Mouse (Mus musculus) thymus, postnatal 36 days (tissue): ENCODE results near the gene Nsun2.
"Not testable (repeated sequence)": the region's sequence is repeated elsewhere in the genome, so short reads cannot be mapped to it uniquely, and the experiment has no call there.

Experiments used
- DNase-seq, 2 experiments: peaks; one replicate each; pipeline ENCODE4 v3.0.0; 2022; ENCODE audit warnings: mixed read lengths in 2 of 2

The Nsun2 gene

DNA sequence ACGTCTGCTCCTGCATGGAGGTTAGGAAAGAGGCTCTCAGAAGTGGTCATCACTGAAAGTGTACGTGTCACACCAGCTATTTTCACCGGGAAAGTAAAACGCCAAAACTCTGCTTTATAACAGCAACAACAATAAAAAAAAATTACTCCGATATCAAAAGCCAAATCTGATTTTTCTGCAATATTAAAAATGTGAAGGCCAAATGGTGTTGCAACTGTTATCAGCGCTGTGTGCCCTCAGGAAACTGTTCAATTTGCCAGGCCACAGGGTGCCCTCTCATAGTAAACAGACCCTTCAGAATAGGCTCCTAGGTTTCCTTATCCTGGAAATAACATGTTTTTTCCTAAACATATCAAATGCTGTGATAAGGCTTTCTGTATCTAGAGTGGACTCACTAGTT lies 62.4 kb downstream of the Nsun2 start:
- DNase-seq = no peak

DNA sequence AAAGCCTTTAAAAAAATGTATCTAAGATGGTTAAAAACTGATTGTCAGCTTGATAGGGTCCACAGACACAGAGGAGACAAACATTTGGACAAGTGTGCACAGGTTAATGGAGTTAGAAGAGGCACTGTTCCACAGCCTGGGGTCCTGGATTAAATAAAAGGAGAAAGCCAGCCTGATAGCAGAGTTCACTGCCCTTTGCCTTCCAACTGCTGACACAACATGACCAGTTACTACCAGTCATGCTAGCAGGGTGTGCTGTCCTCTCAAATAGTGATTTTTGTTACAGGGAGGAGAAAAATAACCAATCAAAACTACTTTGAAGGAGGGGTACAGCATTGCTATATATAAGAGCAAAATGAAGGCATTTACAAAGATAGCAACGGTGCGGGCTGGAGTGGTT lies 63.0 kb downstream of the Nsun2 start:
- no peak for DNase-seq

DNA sequence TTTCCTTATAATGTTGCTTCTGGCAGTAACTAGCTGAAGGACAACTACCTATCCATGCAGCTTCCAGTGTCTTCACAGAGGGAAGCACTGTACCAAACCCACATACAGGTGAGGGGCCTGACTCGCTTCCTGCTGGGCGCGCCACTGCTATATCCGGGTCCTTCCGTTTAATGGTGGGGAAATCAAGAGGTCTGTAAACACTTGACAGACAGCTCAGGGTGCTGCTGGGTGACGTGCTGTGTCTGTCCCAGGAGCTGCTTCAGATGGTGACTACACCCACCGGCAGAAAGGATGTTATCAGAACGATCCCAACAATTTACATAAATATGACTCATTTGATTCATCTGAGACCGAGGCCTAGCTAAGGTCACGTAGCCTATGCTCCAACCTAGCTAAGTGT lies 65.3 kb downstream of the Nsun2 start:
- DNase-seq = no peak

DNA sequence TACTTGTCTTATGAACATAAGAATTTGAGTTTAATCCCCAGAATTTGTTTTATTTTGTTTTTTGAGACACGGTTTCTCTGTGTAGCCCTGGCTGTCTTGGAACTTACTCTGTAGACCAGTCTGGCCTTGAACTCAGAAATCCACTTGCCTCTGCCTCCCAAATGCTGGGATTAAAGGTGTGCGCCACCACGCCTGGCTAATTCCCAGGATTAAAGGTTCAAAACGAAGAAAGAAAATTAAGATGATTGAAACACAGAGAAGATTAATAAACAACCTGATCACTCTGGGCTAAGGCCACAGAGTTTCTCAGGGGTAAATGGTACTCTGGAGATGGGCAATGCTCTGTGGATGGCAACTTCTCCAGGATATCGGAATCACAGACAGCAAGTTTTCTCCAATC lies 67.3 kb downstream of the Nsun2 start:
- not testable (repeated sequence) for DNase-seq

DNA sequence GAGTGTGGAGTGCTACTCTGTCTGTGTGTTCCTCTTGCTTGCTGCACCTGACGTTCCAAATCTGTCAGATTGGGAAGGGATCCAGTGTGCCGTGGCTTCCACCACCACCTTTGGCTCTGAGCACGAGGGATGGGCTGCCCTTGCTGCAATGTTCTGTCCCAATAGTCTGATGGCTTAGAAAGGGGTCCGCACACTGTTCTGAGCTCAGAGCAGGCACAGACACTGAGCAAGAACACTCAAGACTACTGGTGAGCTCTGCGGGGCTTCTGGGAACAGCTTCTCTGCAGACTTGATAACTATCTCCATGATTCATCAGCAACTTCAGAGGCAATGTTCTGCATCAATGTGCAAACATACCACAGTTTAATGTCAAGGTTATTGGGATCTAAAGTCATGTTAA lies 67.8 kb downstream of the Nsun2 start:
- DNase-seq = no peak

DNA sequence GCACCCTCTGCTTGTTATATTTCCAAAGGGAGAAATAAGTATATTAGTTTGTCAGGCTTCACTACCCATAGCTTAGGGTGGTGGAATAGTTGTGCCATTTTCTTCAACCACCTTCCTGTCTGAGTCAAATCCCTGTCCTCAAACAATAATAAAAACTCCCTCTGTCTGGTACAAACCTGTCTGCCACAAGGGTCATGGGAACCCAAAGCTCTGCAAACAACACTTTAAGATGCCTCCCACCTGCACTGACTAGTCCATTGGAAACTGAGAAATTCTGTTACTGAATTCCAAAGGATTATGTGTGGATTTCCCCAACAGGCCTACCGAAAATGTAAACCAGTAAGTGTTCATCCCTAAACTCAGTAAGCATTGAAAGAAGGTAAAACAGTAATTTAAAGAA lies 71.1 kb downstream of the Nsun2 start:
- no peak for DNase-seq

DNA sequence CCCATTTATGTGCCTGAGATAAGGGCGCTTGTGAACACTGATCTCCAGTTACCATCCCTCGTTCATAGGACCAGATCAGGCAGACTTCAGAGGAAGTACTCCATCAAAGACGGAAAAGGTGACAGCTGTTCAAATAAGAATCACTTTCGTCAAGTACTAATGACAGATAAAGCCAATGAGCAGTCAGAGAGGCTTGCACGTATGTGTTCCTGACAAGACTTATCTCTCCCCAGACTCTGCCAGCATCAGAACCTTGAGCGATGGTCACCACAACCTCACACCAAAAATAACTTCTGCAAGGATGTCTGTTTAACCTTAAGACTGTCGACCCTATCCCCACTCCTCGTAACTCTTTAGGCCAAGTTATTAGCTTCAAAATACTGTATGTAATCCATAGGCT lies 75.2 kb downstream of the Nsun2 start:
- no peak for DNase-seq

DNA sequence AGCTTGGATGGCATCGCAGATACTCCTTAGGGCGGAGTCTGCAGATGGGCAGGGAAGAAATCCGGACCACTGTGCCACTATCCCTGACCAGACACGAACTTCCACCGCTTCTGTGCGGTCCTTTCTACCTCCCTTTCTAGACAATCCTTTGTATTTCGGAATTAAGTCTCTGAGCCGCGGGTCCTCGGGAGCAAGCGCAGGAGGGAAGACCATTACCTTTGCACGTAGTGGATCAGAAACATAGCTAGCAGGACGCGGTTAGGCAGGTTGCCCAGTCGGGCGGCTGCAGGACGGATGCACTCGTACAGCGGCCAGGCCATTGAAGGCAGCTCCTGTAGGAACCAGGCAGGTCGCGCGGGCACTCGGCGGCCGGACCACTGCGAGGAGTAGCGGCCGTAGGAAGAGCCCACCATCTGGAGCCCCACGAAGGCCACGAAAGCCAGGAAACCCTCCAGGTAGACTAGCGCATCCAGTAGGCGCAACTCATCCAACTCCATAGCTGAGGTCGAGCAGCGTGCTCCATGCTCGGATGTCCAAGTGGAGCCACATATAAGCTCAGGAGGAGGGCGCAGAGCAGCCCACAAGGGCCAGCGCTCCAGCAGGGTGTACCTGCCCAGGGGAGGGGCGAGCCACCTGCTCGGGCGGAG lies 77.3 kb downstream of the Nsun2 start:
- no peak for DNase-seq

DNA sequence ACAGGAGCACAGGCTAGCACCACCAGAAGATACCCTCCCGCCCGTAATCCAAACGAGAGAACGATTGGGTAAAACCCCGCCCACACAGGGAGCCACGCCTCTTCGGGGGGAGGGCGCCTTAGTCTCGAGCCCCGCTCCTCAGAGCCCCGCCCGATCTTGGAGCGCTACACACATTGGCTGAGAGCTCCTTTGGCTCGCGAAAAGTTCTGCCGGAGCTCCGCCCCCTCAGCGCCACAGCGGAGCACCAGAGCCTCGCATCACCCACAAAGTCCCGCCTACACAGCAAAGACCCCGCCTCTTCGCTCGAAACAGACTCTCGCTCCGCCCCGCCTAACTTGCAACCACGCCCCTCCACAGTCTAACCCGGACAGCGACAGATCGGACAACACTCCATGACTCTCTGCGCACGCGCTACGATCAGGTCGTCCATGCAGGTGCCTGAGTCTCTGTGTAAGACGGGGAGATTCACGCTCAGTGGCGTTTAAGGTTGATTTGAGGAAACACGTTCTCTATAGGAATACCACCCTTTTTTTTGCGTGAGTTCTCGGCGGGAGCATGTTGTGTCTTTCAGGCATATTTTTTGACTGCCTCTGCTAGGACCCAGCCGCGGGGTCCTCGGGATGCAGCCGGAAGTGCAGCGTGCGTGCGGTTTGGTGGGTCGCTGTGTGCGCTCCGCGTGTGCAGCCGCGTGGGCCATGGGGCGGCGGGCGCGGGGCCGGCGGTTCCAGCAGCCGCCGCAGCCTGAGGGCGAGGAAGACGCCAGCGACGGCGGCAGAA lies 78.0 kb downstream of the Nsun2 start, which contains the start of gene Srd5a1:
Srd5a1 (minus strand) TSS at position 45 of the 777 bp plus-strand sequence.
- DNase-seq = peak; percentile 100

DNA sequence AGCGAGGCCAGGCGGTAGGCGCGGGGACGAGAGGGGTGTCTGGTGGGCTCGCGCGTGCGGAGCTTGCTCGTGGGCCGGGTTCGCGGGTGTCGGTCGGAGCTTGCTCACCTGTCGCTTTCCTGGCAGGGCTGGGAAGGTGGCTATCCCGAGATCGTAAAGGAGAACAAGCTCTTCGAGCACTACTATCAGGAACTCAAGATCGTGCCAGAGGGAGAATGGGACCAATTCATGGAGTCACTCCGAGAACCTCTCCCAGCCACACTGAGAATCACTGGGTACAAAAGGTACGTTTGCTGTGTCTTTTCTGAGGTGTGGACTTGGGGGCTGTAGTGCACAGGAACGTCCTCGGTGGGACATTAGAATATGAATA lies 78.6 kb downstream of the Nsun2 start:
- no peak for DNase-seq

DNA sequence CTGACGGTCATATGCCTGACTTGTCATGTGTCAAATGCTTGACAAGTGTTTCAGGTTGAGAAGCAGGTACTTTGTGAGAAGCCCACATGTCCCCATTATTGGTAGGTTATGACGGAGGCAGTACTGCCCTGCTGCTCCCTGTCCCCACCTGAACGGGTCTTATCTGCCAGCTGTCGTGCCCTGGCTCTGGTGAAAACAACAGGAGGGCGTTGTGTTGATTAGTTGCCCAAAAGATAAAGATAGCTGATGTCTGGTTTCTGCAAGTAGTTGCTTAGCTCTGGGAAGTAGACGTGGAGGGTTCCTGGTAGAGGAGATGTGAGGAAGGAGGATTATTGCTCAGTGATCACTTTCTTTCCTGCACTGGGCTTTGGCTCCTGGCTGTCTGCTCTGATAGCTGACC lies 83.2 kb downstream of the Nsun2 start:
- no peak for DNase-seq

DNA sequence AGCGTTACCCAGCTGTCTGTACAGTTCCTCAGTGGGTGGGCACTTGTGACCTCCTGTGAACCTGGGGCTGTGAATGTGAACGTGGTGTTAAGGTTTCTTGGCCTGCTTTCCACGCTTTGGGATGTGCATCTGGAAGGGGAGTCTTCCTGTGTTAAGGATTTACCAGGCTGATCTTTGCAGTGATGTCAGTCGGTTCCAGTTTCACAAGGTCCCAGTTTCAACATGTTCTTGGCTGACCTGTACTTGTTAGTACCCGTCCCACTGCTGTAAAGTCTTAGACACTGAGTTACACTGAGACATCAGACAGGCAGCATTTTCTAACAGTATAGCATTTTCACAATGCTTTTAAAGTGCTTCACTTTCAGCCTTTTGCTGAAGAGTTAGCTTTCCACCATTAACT lies 90.3 kb downstream of the Nsun2 start:
- no peak for DNase-seq

DNA sequence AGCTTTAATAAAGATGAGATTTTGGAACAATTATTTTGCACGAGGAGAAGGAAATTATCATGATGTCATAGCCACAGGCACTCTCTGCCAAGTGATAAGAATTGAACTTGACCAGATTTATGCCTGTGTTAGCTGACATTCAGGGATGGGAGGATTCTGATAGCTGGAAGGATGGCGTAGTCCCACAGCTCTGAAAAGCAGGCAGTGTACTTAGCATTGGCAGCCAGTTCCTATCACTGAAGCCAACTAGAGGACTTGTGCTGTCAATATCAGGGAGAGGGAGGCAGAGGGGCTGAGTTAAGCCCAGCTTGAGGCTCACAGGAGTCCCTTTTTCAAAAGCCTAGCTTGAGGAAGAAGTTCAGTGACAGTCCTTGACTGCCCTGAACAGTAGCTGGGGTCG lies 91.0 kb downstream of the Nsun2 start:
- no peak for DNase-seq

DNA sequence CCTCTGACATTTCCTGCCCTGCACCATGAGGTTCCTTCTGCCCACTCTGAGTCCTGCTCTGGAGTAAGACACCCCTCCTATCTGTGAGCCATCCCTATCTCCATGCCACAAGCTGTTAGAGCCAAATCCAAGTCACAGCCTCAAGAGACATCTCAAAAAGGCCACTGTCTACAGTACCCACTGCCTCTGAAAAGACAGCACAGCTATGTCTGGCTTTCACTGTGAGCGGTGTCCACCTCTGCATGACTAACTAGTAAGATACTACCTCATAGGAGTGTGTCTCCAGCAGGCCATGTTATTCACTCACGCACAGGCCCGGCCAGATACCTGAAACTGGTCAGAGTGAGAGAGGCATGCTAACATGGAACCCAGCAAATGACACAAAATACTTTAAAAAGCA lies 94.4 kb downstream of the Nsun2 start:
- no peak for DNase-seq

DNA sequence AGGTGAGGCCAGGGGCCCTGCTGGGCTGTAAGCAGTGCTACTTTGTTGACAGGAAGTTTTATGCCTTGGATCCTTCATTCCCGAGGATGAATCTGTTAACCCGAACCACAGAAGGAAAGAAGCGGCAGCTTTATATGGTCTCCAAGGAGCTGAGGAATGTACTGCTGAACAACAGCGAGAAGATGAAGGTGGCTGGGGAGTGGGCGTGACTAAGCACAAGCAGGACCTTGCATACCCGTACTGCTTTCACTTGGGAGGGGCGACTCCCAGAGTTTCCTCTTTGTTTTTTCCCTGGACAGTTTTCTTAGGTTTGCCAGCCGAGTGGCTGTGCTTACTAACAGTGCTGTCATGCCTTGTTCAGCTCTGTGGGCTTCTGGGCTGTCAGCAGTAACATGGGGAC lies 97.0 kb downstream of the Nsun2 start:
- no peak for DNase-seq

DNA sequence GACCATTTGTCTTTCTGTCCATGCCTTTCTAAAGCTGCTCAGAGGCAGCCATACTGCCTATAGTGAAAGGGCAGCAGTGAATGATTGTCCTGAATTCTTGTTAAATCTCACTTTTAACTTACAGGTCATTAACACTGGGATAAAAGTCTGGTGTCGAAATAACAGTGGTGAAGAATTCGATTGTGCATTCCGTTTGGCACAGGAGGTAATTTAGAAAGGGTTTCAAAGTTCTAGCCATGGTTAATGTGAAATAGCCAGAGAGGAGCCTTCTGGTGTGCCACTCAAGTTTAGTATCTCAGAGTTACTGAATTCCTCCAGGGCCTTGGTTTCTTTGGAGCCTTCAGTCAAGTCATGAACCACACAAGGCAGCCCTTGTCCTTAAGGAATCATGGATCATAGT lies 97.6 kb downstream of the Nsun2 start:
- DNase-seq = no peak

DNA sequence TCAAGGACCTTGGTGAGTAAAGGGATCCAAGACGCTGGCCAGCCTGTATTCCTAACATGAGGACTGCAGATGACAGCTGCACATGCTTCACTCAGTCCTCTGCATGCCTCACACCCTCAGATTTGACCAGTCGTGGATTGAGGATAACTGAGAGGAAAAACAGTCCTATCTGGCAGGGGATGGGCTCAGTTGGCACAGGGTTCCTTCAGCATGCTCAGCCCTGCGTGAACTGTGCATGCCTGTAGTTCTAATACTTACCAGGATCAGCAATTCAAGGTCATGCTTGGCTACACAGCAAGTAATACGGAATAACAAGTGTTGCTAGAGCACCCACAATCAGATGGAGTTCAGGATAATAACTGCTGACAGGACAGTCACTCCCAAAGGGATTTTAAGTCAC lies 98.1 kb downstream of the Nsun2 start:
- no peak for DNase-seq

DNA sequence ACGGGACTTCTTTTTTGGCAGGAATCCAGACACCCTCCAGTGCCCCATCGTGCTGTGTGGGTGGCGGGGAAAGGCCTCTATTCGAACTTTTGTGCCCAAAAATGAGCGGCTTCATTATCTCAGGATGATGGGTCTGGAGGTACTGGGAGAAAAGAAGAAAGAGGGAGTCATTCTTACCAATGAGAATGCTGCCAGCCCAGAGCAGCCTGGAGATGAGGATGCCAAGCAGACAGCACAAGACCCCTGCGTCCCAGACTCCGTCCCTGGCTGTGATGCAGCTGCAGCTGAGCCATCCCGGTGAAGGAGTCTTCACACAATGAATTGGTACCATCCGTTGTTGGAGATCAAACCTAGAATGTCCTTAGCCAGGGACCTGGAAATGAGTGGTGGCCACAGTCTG lies 100.0 kb downstream of the Nsun2 start:
- no peak for DNase-seq

DNA sequence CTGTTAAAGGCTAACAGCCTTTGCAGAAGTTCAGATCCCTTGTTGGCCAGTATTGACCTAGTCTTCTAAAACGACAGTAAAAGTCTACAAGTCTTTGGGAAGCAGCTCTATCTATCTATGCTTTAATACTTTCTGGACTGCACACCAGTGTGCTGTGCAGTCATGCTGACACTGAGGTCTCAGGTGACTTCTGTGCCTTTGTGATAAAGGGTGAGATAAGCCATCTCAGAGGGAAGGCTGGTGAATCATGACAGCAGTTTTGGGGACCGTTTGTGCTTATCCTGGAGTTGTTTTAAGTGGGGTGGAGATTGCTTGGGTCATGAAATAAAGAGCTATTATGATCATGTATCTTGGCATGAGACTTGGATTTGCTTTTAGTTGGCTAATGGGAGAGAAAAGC lies 100.4 kb downstream of the Nsun2 start:
- no peak for DNase-seq

DNA sequence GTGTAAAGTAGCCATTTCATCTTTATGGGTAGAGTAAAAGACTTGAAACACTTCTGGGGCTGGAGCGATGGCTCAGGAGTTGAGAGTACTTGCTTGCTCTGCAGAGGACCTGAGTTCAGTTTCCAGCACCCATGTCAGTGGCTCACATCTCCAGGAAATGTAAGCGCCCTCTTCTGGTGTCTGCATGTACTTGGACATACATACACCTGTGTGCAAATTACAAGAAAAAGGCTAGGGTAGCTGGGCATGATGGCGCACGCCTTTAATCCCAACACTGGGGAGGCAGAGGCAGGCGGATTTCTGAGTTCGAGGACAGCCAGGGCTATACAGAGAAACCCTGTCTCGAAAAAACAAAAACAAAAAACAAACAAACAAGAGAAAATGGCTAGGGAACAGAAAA lies 102.3 kb downstream of the Nsun2 start:
- not testable (repeated sequence) for DNase-seq

DNA sequence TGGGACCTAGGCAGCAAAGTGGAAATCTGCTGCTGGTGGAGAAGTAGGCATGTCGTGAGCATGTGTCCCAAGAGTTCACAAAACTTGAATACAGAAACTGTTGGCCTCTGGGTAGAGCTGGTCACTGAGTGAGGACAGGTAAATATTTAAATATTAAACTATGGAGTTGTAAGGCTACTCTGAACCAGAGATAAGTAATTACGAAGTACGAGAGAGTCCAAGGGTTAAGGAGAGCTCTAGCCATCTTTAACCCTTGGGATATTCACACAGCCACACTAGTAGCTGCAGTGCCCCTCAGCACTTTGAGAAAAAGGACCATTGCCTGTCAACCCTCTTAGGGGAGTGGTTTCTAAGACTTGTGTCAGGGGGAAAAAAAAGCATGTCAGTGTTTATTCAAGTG lies 102.8 kb downstream of the Nsun2 start:
- DNase-seq = no peak

DNA sequence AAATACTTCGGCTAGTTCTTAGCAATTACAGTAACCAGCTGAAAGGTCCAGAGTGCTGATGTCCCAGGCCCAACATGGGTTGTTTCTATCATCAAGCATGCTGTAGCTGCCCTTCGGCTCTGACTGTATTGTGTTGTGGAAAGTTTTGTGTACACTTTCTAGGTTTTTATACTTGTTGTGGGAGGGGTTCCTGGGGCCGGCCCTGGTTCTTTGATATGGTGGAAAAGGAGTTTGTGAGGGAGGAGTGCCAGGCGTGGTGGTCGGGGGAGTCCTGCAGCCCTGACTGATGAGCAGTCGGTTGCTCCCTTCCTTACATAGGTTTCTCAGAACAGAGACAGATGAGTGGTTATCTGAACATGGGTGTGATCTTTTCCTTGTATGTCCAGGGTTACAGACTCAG lies 103.3 kb downstream of the Nsun2 start:
- DNase-seq = no peak

DNA sequence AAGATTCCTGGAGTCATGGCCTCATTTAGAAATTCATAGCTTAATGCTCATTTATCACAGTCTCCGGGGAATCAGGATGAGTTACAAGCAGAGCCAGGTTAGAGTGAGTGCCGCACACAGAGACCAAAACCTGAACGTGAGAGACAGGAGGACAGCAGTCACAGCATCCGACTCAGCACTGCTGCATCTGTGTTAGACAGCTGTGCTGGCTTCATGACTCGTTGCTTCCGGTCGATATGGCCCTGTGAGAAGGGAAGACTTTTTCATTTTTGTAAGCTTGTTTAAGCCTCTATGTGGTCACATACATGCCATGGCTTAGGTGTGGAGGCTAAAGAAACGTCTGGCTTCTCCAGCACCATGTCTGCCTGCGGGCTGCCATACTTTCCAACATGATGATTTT lies 104.1 kb downstream of the Nsun2 start:
- no peak for DNase-seq

DNA sequence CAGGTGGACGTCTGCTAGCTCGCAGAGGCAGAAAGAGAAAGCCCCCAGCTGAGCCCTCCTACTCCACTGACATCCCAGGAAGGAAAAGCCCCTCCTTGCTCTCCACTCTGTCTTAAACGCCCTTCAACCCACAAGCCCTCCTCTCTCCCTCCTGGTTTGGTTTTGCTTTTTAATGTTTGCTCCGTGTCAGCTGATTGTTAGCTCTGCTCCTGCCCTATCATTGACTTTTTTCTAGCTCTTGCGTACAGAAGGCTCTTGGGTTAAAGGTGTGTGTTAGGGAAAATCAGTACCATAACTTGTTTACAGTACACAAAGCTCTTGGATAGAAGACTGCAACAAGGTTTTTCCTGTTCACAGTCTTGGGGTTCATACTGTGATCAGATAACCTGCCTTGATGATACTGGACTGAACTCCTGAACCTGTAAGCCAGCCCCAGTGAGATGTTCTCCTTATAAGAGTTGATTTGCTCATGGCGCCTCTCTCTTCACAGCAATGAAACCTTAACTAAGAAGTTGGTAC lies 104.6 kb downstream of the Nsun2 start:
- DNase-seq = no peak

DNA sequence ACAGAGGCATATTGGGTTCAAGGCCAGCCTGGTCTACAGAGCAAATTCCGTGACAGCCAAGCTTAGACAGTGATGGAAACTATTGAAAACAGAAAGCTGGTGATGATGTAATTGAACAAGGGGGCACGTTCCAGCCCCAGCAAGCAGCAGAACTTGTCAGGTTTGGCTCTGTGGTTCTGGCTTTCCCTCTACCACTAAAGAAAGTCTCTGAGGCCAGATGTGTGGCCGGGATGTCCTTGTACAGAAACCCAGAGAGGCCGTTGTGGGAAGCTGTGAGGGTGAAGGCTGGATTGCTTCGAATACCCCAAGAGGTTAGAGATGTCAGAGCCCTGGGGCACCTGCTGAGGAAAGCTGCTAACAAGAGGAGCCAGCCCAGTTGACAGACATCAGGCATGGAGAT lies 105.7 kb downstream of the Nsun2 start:
- DNase-seq = no peak
